Mouse (Mus musculus) brown adipose tissue, adult 24 weeks (tissue): ENCODE results near the gene Plpp2. TPM values are rescaled to one million over a fixed set of nuclear protein-coding genes. Genes with fewer than 3 reads are reported as not detected.
A peak's percentile ranks its signal among the peaks of the same experiment; 100 is the strongest.

ENCODE experiments used
- H3K27ac ChIP-seq: fragments of 200-500 bp; replicated peaks from 2 replicates; pipeline ENCODE4 v1.5.1; 2012; ENCODE audit warnings: low read depth, mild to moderate bottlenecking, low read length
- H3K4me1 ChIP-seq: fragments of 200-500 bp; 2 replicates; pipeline ENCODE4 v1.6.1; 2012; ENCODE audit warnings: low read length, mixed read lengths; ENCODE audit not compliant: control insufficient read depth, insufficient read depth, insufficient read length
- H3K4me3 ChIP-seq: fragments of 200-500 bp; 2 replicates; pipeline ENCODE4 v1.5.1; 2012; ENCODE audit warnings: low read depth, mild to moderate bottlenecking, low read length, moderate library complexity; ENCODE audit not compliant: insufficient read depth
- polyA plus RNA-seq: library from polyadenylated mRNA; stranded (reverse); fragments of >200 nt; gene quantifications from 2 replicates; pipeline ENCODE4 v1.2.4, GENCODE M21; 2012; ENCODE audit not compliant: missing spikeins, insufficient read depth, insufficient read length

The Plpp2 gene
- polyA plus RNA-seq, result 3.9 and 4.3 TPM in 2 replicates

DNA sequence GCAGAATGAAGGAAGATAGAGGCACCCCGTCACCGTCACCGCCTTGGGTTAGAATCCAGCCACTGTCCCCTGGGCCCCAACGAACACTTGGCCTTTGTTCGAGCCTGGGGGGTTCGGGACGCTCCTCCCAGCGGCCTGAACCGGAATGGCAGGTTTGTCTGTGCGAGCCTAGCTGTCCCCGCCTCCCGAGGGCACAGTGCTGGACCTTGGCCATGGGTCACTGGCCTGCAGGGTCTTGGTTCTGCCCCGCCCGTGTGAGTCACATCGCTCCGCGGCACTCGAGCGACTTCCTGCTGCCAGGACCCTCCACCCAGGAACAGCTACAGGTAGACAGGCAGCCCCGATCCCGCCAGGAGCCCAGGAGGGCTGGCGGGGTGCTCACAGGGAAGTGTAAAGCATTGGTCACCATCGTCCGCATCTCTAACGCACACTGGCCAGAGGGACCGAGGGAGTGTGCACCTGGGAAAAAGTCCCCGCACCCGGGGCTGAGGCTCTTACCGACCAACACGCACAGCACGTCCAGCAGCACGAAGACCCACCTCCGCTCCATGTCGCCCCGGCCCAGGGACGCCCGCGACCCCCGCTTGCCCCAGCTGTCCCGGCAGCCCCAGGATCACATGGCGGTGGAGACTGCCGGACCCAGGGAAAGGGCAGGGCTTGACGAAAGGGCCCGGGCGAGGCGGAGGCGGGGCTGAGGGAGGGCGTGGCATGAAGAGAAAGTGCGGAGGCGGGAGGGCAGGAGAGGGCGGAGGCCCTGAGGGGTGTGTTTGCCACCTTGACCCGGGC lies at the start of gene Plpp2:
Plpp2 (minus strand) TSS at position 671 of the 786 bp plus-strand sequence.
- peak within 1 kb of the TSS; percentile 70 for H3K4me3 ChIP-seq
- no peaks in the 10 kb centered on the region for H3K4me1 ChIP-seq
- no peak within 1 kb of the TSS for H3K27ac ChIP-seq

DNA sequence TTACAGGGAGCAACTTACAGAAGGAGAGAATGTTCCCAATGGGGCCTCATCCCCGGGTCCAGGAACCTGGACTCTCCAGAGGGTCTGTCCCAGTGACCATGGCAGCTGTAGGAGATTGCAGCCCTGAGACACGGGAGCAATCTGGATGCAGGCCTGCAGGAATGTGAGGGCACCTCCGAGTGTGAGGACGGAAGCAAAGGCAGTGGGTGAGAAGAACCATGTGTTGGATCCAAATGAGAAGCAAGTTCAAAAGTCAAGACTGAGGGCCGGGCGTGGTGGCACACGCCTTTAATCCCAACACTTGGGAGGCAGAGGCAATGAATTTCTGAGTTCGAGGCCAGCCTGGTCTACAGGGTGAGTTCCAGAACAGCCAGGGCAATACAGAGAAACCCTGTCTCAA lies 47.9 kb upstream of the Plpp2 start:
- Histone ChIP-seq H3K27ac (no peak overlapping the region), H3K4me1 (no peaks in the 10 kb centered on the region), H3K4me3 (no peak overlapping the region)

DNA sequence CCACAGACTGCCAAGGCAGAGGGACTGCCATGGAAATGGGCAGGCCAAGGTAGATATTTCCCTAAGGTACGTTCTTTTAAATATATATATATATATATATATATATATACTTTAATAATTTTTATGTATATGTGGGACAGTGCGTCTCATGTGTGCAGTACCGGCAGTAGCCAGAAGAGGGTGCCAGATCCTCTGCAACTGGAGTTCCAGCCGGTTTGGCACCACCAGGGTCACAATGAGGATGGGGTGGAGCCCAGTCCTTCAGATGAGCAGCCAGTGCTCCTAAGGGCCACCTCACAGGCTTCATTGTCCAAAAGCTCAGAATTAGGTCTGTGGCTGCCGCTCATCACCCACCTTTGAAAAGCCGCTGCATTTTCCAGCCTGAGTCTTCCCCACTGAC lies 47.2 kb upstream of the Plpp2 start:
- H3K4me1 ChIP-seq, result no peaks in the 10 kb centered on the region
- H3K4me3 ChIP-seq, result no peak overlapping the region
- no peak overlapping the region for H3K27ac ChIP-seq

DNA sequence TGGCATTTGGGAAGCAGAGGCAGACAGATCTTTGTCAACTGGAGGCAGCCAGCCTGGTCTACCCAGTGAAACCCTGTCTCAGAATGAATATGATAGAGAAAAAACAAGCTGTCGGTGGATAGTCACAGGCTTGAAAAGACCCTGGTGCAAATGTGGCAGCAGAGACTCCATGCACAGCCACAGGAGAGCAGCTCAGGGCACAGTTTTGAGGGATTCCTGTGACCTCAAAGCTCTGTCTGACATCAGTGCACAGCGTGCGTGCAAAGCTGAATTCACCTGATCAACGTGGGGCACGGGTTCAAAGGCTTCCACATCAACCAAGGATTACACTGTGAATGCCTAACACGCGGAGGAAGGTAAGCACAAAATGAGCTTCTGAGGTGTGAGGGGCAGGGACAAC lies 46.8 kb upstream of the Plpp2 start:
- no peaks in the 10 kb centered on the region for H3K4me1 ChIP-seq
- no peak overlapping the region for H3K27ac ChIP-seq
- H3K4me3 ChIP-seq, result no peak overlapping the region

DNA sequence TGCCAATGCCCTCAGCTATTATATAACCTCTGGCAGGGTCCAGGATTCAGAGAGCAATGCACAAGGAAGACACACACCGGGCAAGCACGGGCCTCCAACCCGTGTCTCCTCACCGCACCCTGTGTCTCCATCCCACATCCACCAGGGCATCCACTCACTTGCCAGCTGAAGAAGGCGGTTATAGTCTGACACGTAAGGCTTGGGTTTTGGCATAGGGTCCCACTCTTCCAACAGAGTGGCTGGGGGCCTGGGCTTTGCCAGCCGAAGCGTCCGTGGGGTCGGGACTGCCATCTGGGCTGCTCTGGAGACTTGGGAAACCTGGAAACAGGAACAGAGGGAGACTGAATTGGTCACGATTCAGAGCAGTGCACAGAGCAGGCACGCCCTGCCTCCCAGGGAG lies 46.2 kb upstream of the Plpp2 start:
- no peak overlapping the region for H3K4me3 ChIP-seq
- no peak overlapping the region for H3K27ac ChIP-seq
- H3K4me1 ChIP-seq, result no peaks in the 10 kb centered on the region

DNA sequence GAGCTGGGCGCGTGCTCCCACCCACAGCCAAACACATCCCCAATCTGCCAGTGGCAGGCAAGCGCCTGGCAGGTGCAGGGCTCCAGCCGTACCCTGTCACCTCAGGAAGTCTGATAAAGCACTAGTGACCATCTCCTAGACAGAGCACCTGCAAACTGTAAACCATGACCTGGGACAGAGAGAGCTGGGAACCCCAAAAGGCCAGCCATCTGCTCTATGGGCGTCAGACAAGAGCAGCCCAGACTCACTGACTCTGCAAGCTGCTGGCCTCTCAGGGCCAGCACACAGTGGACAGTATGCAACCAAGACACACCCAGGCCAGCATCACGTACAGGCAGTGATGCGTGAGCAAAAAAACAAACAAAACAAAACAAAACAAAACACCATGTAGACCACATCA lies 45.3 kb upstream of the Plpp2 start:
- Histone ChIP-seq H3K27ac (no peak overlapping the region), H3K4me3 (no peak overlapping the region)

DNA sequence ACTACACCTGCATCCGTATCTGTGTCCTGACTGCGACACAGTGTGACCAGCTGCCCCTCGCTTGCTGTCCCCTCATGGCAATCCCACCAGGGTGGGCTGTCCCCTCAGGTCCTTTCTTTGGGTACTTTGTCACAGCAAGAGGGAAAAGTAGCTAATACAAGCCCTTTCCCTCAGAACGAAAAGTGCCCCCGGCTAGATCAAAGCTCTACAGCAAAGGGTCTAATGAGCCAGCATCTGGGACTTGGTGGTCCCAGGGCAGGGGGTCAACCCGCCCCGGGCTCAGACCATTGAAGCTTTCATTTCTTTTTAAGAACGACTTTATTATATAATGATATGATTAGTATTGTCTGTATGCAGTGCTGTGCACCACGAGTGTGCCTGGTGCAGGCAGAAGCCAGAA lies 44.7 kb upstream of the Plpp2 start:
- Histone ChIP-seq H3K4me3 (no peak overlapping the region), H3K27ac (no peak overlapping the region), H3K4me1 (no peaks in the 10 kb centered on the region)

More for the DNA sequence above, 45.3 kb upstream of the Plpp2 start:
- no peaks in the 10 kb centered on the region for H3K4me1 ChIP-seq

DNA sequence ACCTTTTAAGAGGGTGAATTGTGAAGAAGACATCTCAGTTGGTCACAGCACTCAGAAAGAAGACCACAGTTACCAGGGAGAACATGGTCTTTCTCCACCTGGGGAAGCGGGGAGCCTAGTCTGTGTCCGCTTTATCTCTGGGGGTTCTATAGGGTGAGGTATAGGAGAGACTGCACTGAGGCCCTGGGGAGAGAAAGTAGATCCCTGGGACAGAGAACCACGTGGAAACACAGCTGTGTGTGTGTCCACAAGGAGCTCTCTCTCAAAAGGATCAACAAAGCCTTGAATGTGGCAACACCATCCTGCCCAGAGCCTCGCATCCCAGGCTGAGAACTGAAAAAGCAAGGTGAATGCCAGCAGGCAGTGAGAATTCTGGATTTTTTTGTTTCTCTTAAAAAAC lies 43.8 kb upstream of the Plpp2 start:
- Histone ChIP-seq H3K27ac (no peak overlapping the region), H3K4me1 (no peaks in the 10 kb centered on the region), H3K4me3 (no peak overlapping the region)

DNA sequence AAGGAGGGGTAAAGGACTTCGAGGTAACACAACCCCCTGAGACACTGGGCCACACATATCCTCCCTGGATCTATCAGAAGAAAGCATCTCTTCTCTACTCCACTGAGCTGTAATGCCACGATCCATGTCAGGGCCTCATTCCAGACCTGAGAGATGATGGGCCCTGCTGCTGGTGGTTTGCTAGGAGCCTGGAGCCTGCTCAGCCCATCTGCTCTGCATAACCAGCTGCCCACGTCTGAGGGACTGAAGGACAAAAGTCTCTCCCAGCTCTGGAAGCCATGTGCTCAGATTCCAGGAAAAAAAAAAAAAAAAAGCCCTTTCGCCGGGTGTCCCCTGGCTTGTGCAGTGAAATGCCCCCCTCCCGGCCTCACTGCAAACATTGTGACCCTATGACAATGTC lies 42.2 kb upstream of the Plpp2 start:
- H3K4me1 ChIP-seq, result no peaks in the 10 kb centered on the region
- H3K4me3 ChIP-seq, result no peak overlapping the region
- no peak overlapping the region for H3K27ac ChIP-seq

DNA sequence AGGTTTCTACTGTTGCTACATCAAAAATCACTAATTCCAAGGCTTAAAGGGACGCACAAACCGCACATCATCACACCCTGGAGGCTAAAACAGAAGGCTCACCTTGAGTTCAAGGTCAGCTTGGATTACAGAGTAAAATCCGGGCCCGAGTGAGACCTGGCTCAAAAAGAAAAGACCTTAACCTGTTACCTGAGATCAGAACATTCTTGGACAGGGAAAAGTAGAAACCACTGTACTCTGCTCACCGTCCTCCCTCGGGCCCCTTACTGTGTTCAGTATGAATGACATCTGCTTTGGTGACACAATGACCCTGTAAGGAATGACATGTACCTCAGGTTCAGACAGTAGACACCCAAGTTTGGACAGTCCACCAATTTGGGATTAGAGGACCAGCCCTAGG lies 41.2 kb upstream of the Plpp2 start:
- Histone ChIP-seq H3K4me1 (no peaks in the 10 kb centered on the region), H3K27ac (no peak overlapping the region), H3K4me3 (no peak overlapping the region)

DNA sequence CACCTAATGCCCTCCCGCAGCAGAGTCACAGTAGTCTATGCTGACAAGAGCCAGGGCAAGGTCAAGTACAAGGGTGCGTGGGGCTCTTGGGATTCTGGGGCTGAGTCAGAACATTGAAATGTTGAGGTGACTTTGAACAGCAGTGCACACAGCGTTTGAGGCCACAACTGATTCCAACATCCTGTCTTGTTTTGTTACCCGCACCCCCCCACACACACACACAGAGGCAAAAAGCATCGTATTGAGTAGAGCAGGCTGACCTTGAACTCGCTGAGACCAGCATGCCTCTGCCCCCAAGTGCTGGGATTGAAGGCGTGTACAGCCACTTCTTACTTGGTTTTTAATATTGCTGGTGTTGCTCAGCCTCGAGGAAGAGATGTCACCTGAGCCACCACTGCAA lies 40.8 kb upstream of the Plpp2 start:
- Histone ChIP-seq H3K27ac (no peak overlapping the region), H3K4me3 (no peak overlapping the region), H3K4me1 (no peaks in the 10 kb centered on the region)

DNA sequence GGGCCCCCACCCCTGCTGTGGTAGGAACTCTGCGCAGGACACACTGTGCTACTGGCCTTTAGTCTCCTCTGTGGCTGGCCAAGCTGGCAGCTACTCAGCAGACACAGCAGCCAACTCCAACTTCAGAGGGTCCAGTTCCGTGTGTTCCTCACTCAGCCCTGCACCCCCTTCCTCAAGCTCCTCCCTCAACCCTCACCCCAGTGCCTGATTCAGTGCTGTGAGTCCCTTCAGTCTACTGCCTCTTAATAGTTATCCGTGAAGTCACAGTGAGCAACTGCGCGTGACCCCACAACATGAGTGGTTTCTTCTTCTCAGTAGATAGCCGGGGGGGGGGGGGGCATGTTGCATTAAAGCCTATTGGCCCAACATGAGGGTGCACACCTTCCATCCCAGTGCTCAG lies 40.0 kb upstream of the Plpp2 start:
- Histone ChIP-seq H3K4me1 (no peaks in the 10 kb centered on the region), H3K27ac (no peak overlapping the region), H3K4me3 (no peak overlapping the region)

DNA sequence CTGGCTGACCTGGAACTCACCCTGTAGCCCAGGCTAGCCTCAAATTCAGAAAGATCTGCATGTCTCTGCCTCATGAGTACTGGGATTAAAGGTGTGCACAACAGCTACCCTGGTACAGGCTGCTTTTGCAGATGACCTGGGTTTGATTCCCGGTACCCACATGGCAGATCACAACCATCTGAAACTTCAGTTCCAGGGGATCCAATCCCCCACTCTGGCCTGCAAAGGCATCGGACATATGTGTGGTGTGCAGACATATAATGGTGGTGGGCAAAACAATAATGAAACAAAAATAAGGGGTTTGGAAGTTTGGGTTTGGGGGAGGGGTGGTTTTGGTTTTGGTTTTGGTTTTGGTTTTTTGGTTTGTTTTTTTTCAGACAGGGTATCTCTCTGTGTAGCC lies 37.7 kb upstream of the Plpp2 start:
- Histone ChIP-seq H3K27ac (no peak overlapping the region), H3K4me3 (no peak overlapping the region), H3K4me1 (no peaks in the 10 kb centered on the region)

DNA sequence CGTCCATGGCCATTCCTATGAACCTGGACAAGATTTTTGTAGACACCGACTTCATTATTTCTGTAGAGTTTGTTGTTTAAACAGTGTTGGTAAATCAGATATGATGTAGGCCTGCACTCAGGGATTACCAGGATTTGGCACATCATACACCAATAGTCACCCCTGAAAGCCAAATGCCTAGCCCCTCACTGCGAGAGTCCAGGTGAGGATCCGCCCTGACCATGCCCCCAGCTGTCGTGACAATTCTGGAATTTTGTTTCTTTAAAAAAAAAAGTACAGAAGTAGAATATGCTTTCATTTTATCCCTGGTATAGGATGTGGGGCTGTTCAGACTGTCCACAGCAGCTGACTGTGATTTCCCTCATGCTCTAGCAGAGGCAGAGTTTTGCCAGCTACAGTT lies 36.3 kb upstream of the Plpp2 start:
- no peaks in the 10 kb centered on the region for H3K4me1 ChIP-seq
- H3K27ac ChIP-seq, result no peak overlapping the region
- no peak overlapping the region for H3K4me3 ChIP-seq

DNA sequence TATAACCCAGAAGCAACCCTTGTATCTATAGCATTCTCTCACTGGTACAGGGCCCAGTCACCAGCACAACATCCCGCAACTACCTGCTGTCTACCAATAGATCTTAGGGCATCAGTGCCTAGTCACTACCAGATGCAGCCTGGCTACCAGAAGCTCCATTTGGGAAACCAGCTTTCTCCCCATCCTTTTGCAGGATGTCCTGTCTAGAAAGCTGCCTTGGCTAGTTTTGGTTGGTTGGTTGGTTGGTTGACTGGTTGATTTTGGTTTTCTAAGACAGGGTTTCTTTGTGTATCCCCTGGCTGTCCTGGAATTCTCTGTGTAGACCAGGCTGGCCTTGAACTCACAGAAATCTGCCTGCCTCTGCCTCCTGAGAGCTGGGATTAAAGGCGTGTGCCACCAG lies 26.1 kb upstream of the Plpp2 start:
- peaks cover 5% of the 10 kb centered on the region; the same call in 1 of the 2 replicates for H3K4me1 ChIP-seq
- no peak overlapping the region for H3K4me3 ChIP-seq
- H3K27ac ChIP-seq, result no peak overlapping the region

DNA sequence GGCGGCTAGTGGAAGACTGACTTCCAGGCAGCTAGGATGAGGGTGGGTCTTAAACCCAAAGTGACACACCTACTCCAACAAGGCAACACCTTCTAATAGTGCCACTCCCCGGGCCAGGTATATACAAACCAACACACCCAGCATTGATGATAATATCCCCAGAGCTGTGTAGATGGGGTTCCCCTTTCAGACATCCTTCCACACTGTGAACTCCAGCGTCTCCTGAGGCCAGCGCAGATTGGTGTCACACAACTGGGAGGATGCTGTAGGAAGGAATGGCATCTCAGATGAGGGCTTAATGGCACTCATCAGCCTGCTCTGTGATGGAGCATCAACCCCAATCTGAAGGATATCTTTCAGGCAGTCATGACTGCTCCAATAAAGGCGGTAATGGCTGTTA lies 23.9 kb upstream of the Plpp2 start:
- peaks cover 12% of the 10 kb centered on the region for H3K4me1 ChIP-seq
- H3K27ac ChIP-seq, result no peak overlapping the region
- H3K4me3 ChIP-seq, result no peak overlapping the region
